Mouse (Mus musculus): ENCODE measurements around the gene Ube2e2. TPM values are rescaled to one million over a fixed set of nuclear protein-coding genes. Genes with fewer than 3 reads are reported as not detected.

Ube2e2 gene
- total and polyA plus RNA-seq, 3 experiments, result not detected

DNA sequence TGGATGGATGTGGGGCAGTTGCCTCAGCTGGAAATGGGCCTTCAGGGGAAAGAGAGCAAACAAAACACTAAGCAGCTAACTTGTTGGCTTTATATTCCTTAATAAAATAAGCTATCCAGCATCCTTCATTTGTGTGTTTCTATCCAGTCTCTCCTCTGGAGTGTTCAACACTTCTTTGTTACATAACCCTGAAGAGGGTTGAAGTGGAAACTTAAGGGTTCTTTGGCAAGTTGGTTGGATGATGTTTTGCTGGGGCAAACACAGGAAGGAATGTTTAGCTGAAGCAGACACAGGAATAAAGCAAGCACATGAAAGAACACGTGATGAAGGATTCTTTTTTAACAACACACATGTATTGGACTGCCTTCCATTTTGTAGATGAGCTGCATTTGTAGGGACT is 256.3 kb downstream of the Ube2e2 start:
- Histone ChIP-seq H3K4me1 (ENCODE audit: control insufficient read depth in 1 of 2, insufficient read depth in 2 of 2, low read length in 2 of 2) (no peaks in the 10 kb centered on the region), H3K9ac (ENCODE audit: control insufficient read depth, low read depth, low read length, poor library complexity, severe bottlenecking) (no peak overlapping the region), H3K27me3 (ENCODE audit: control insufficient read depth in 1 of 2, insufficient read depth in 2 of 2, low read length in 2 of 2) (no peaks in the 10 kb centered on the region), H3K4me3 (ENCODE audit: control insufficient read depth in 1 of 2, insufficient read depth in 1 of 2, low read depth in 2 of 2, low read length in 2 of 2) (no peak overlapping the region), H3K79me2 (ENCODE audit: control insufficient read depth, insufficient read depth, low read length, poor library complexity) (no peaks in the 10 kb centered on the region), H3K36me3 (ENCODE audit: control insufficient read depth in 1 of 2, insufficient read depth in 2 of 2, low read length in 2 of 2) (no peaks in the 10 kb centered on the region), H3K9me3 (replicated peaks; ENCODE audit: insufficient read depth, low read length) (no peaks in the 10 kb centered on the region), H3K27ac (ENCODE audit: control insufficient read depth, low read depth, low read length) (no peak overlapping the region)
- no peak for TF ChIP-seq ELF1 (IDR thresholded peaks at IDR 0.05; ENCODE audit: low read depth, low read length)
- no peak for DNase-seq (ENCODE audit: low read depth, low spot score)

DNA sequence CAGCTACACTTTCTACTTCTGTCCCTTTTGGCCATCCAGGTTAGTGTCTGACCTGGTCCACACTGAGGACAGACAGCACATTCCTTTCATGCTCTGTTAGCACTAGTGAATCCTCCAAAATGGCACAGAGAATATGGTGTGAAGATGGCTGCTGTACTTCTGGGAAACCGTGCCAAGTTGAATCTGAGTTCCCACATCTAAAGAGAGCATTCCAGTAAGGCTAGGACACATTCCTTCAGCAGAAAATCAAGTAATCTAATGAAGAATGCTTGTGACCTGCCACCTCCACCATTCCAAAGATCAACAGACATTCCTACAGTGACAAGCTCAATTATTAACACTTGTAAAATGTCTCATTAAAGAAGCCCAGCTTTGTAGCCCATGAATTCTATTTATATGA is 265.9 kb downstream of the Ube2e2 start:
- no peak overlapping the region for H3K4me3 ChIP-seq (ENCODE audit: control insufficient read depth in 1 of 2, insufficient read depth in 1 of 2, low read depth in 2 of 2, low read length in 2 of 2)
- TF ChIP-seq KAT2A (conservative IDR thresholded peaks at IDR 0.05; ENCODE audit: low read depth, low read length), result no peak
- TF ChIP-seq SMC3 (IDR thresholded peaks at IDR 0.05; ENCODE audit: low read depth, low read length), result no peak
- no peak for TF ChIP-seq USF2 (IDR thresholded peaks at IDR 0.05; ENCODE audit: borderline replicate concordance in 1 of 2, insufficient read depth in 1 of 2, low read depth in 1 of 2, low read length in 2 of 2)
- TF ChIP-seq CHD1 (IDR thresholded peaks at IDR 0.05; ENCODE audit: low read depth, low read length), result no peak
- TF ChIP-seq POLR2A (IDR thresholded peaks at IDR 0.05; ENCODE audit: control insufficient read depth in 1 of 2, insufficient read depth in 1 of 2, low read depth in 1 of 2, low read length in 2 of 2, poor library complexity in 1 of 2), result no peak
- TF ChIP-seq USF1 (IDR thresholded peaks at IDR 0.05; ENCODE audit: low read depth, low read length), result no peak
- H3K79me2 ChIP-seq (ENCODE audit: control insufficient read depth, insufficient read depth, low read length, poor library complexity), result no peaks in the 10 kb centered on the region
- H3K27ac ChIP-seq (ENCODE audit: control insufficient read depth, low read depth, low read length), result no peak overlapping the region
- H3K4me1 ChIP-seq (ENCODE audit: control insufficient read depth in 1 of 2, insufficient read depth in 2 of 2, low read length in 2 of 2), result no peaks in the 10 kb centered on the region
- no peaks in the 10 kb centered on the region for H3K9me3 ChIP-seq (replicated peaks; ENCODE audit: insufficient read depth, low read length)
- no peak for DNase-seq (ENCODE audit: low read depth, low spot score)
- no peaks in the 10 kb centered on the region for H3K27me3 ChIP-seq (ENCODE audit: control insufficient read depth in 1 of 2, insufficient read depth in 2 of 2, low read length in 2 of 2)
- no peaks in the 10 kb centered on the region for H3K36me3 ChIP-seq (ENCODE audit: control insufficient read depth in 1 of 2, insufficient read depth in 2 of 2, low read length in 2 of 2)
- H3K9ac ChIP-seq (ENCODE audit: control insufficient read depth, low read depth, low read length, poor library complexity, severe bottlenecking), result no peak overlapping the region

DNA sequence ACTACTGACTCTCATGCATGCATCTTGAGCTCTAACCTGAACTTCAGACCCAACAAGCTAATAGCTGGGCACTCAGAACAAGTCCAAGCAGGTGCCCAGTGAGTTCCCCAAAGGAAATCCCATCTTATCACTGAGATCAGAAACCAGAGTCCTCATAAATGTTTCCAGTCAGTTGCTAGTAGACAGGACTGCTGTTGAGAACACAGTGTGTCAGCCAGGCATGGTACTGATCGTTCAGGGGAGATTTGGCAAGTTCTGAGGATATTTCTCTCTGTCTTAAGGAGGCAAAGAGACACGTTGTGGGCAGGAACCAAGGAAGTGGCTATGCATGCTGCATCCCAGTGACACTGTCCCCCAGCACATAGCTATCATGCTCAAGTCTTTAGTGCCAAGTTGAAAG is 275.5 kb downstream of the Ube2e2 start:
- Histone ChIP-seq H3K79me2 (ENCODE audit: control insufficient read depth, insufficient read depth, low read length, poor library complexity) (no peaks in the 10 kb centered on the region), H3K9ac (ENCODE audit: control insufficient read depth, low read depth, low read length, poor library complexity, severe bottlenecking) (no peak overlapping the region), H3K36me3 (ENCODE audit: control insufficient read depth in 1 of 2, insufficient read depth in 2 of 2, low read length in 2 of 2) (no peaks in the 10 kb centered on the region), H3K27me3 (ENCODE audit: control insufficient read depth in 1 of 2, insufficient read depth in 2 of 2, low read length in 2 of 2) (no peaks in the 10 kb centered on the region), H3K4me3 (ENCODE audit: control insufficient read depth in 1 of 2, insufficient read depth in 1 of 2, low read depth in 2 of 2, low read length in 2 of 2) (no peak overlapping the region), H3K4me1 (ENCODE audit: control insufficient read depth in 1 of 2, insufficient read depth in 2 of 2, low read length in 2 of 2) (no peaks in the 10 kb centered on the region), H3K9me3 (replicated peaks; ENCODE audit: insufficient read depth, low read length) (no peaks in the 10 kb centered on the region), H3K27ac (ENCODE audit: control insufficient read depth, low read depth, low read length) (no peak overlapping the region)
- TF ChIP-seq TBP (IDR thresholded peaks at IDR 0.05; ENCODE audit: low read depth, low read length) (no peak), POLR2AphosphoS2 (IDR thresholded peaks at IDR 0.05; ENCODE audit: low read length) (no peak), MYC (IDR thresholded peaks at IDR 0.05; ENCODE audit: low read depth, low read length) (no peak), RAD21 (IDR thresholded peaks at IDR 0.05; ENCODE audit: low read depth, low read length) (no peak), GABPA (IDR thresholded peaks at IDR 0.05; ENCODE audit: low read depth, low read length) (no peak), RCOR1 (IDR thresholded peaks at IDR 0.05; ENCODE audit: low read depth, low read length) (no peak), NRF1 (IDR thresholded peaks at IDR 0.05; ENCODE audit: insufficient read depth, low read depth, low read length, poor library complexity, severe bottlenecking) (no peak)
- no peak for DNase-seq (ENCODE audit: low read depth, low spot score)

All from MEL (cell line).